Mouse (Mus musculus): ENCODE measurements around the gene Nup62.
A peak's percentile ranks its signal among the peaks of the same experiment; 100 is the strongest.
"Not testable (repeated sequence)": the region's sequence is repeated elsewhere in the genome, so short reads cannot be mapped to it uniquely, and the experiment has no call there.

The Nup62 gene

DNA sequence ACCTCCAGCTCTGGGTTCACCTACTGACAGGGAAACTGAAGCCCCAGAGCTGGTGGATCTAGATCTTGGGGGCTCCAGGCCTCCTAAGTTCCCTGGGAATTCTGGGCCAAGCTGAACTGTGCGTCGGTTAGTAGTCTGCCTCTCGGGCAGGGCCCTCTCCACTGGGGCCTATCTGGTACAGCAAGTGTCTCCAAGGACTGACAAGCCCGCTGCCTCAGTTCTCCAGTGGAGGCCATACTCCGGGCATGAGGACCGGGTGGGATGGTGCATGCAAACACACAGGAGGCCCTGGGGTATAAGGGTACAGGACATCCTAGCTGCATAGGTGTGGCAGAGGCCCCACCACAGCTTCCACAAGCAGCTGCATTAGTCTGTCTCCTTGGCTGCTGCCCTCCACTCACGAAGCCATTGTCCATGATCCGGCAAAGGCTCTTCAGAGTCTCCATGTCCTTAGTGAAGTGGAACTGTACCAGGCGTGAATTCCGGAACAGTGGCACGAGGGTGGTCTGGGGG is 48.1 kb downstream of the Nup62 start:
- no peak for DNase-seq (ENCODE audit: low spot score in 2 of 2)

DNA sequence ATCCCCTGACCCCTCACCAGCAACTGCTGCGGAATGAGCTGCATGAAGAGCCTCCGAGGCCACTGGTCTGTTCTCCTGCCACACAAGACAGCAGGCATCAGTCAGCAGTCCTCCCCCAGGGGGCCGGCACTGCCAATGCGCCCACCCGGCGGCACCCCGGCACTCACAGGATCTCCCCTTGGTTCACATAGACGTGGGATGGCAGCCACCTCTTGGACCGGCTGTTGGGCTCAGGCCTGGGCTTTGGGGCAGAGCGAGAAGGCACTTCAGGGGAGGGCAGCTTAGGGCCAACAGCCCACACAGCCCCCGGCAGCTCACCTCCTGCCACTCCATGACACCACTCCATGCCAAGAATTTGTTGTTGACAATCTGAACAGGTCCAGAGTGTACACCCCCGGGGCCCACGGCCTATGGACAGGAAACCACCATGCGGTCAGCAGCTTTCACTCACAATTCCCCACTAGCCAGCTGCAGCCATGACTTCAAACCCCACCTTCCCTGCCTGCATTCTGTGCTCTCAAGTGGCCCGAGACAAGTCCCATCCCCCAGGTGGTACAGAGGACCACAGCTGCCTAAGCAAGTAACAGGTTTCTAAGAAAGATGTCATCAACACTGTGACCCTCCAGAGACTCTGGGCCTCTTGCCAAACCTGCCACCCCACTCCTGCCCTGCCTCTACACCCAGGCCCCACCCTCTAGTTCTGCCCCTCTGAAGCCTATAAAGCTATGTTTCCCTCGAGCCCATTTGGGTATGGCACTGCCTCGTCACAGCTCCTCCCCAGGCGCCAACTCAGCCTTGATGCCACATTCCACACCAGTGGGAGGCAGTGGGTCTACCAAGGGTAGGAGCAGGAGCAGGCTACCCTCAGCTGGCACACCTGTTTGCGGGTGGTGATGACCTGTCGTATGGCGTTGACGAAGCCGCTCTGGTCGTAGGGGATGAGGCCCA is 49.0 kb downstream of the Nup62 start:
- no peak for DNase-seq (ENCODE audit: low spot score in 2 of 2)

DNA sequence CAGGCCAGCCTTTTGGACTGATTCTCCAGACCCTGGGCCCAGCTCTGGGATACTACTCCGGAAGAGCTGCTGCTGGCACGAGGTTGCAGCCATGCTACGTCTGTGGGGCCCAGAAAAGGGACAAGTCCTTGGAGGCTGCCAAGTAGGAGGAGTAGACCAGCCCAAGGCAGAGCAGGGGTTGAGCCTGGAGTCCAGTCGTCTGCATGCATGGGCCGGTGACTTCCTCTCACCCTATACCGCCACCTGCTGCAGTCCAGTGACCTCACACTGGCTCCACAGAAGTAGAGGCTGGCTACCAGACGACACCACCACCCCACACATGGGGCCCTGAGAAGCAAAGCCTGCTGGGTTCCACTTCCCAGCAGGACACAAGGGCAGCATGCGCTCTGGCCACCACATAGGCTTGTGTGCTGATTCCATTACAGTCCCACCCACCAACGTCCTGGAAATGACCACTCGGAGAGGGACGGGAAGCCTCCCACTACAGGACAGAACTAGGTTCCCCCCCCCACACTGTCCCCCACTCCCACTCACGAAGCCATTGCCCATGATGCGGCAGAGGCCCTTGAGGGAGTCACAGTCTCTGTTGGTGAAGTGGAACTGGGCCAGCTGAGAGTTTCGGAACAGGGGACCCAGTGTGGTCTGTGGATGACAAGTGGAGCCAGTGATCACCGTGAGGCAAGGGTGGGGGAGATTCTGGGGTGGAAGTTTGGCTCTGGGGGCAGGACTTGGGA is 50.6 kb downstream of the Nup62 start:
- DNase-seq (ENCODE audit: low spot score in 2 of 2): no peak

DNA sequence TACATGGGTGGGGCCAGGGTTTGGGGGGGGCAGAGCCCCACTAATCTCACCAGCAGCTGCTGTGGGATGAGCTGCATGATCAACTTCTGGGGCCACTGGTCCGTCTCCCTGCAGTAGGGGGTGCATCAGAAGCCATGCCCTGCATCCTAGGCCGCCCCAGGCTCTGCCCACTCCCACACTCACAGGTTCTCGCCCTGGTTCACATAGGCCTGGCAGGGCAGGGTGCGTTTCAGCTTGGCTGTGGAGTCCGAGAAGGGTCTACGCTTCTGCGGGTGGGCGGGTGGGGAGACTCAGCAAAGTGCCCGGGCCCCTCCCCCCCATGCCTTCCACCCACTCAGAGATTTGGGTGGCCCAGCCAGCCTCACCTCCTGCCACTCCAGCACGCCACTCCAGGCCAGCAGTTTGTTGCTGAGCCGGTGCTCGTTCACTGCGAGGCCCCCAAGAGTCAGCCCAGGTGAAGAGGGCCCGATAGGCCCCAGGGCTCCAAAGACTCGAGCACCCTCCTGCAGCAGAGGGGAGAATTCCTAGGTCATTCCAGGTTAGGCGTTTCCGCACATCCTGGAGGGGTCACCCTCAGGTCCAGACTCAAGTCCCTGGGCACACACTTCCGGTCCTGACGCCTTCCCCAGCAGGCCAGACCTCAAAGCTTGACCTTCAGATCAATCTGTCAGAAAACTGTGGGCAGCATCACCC is 51.3 kb downstream of the Nup62 start:
- no peak for DNase-seq (ENCODE audit: low spot score in 2 of 2)

DNA sequence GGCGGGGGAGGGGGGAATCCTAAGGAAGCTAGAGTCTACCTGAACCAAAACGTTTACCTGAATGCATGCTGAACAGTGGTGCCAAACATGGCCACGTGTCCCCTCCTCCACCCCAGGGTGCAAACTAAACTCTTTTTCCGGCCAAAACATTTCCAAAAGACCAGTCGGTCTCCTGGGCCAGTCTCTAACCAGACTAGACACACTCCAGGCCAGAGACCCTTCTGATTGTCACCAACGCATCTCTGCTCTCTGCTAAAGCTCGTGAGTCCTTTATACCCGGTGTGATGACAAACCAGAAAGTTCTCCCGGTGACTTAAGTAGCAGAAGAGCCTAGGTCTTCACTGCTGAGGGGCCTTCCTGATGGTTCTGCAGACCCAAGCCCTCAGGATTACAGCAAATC is 51.9 kb downstream of the Nup62 start:
- DNase-seq (ENCODE audit: low spot score in 2 of 2): no peak

DNA sequence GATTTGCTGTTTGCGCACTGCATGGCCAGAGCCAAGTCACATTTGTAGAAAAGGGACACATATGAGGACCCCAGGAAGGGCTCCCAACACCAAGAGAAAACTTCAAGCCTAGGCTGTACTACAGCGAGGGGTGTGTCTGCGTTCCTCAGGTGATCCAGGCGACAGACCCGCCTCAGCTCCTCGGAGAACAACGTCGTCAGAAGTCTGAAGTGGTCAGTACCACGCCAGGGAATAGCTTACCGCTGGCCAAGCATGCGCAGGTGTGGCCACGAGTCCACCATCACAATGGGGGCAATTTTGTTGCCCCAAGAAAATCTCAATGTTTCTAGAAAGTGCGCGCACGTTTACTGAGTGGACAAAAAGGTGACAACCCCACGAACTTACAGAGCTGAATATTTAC is 52.6 kb downstream of the Nup62 start:
- no peak for DNase-seq (ENCODE audit: low spot score in 2 of 2)

DNA sequence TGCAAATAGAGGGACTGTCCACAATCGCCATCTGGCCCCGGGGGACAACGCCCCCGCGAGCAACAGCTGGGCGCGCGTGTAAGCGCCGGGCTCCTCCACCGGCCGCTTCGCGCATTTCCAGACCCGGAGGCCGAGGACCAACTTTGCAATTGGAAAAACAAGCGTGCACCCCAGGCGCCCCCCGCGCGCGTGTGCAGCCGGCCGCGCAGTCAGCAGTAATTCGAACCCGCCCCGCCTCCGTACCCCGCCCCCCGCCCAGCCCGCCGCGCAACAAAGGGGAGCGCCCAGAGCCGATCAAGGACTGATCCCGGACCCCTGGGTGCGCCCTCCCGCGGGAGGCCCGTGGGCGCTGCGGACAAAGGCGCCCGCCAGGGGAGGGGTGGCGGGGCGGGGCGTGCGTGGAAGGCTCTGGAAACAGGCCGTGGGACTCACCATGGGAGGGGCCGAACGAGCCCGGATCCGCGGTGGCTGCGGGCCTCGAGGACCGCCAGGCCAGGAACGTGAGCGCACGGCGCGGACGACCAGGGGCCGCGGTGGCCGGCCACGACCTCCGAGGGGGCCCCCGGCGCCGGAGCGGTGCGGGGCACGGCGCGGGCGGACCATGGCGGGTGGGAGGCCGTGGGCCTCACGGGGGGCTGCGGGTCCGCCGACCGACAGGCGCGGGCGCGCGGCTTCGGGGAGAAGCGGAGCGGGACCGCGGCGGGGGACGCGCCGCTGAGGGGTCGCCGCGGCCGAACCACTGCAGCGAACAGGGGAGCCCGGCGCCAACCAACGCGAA is 53.2 kb downstream of the Nup62 start:
- peak in 1 of 2 experiments; percentile 57 for DNase-seq (ENCODE audit: low spot score in 2 of 2)

DNA sequence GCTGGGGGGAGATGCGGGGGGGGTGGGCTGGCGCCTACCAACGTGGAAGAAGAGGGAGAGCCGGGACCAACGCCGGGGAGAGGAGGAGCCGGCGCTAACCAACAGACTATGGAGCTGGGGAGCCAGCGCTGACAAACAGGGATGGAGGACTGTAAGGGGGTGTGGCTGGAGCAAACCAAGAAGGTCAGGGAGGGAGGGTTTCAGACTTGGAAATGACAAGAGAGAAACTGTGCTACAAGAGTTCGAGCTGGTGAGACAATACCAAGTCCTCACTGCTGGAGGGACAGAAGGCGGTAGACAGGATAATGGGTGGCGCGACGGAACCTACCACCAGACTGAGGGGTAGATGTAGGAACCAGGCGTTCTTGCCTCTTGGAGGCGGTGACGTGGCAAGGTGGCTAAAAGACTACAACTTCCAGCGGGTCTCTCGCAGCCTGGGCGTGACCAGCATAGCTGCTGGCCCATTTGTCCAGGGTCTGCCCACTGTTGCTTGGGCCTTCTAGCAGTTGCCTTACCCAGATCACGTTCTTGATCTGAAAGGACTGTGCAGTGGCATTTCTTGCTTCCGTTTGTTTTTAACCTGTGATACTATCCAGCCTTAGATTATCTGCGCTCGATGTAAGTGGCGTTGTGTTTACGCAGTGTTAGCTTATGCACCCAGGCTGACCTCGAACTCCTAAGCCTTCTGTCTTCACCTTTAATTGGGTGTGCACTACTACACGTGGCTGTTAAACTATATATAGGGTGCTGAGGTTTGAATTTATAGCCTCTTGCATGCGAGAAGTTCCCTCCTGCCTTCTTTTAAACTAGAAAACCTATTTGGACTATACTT is 54.0 kb downstream of the Nup62 start, which contains the start of gene Ptov1:
Gene Ptov1 (minus strand): TSS at position 92 of the 832 bp plus-strand sequence.
- peak; percentile 87 to 93 for DNase-seq (ENCODE audit: low spot score in 2 of 2)

DNA sequence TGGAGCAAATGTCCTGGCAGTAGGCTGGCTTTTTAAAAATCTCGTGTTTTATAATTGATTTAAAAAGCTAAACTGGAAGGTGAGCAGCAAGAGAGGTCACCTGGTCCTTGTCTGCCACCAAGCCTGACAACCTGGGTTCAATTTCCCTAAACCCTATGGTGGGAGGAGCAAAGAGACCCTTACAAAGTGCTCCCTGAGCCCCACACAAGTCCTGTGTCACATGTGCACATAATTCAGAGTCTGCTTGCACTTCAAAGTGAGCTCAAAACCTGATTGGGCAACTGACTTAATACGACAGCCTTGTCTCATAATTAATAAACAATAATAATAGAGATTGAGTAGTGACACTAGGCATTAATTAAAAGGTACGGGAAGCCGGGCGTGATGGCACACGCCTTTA is 54.7 kb downstream of the Nup62 start:
- DNase-seq (ENCODE audit: low spot score in 2 of 2): no peak

DNA sequence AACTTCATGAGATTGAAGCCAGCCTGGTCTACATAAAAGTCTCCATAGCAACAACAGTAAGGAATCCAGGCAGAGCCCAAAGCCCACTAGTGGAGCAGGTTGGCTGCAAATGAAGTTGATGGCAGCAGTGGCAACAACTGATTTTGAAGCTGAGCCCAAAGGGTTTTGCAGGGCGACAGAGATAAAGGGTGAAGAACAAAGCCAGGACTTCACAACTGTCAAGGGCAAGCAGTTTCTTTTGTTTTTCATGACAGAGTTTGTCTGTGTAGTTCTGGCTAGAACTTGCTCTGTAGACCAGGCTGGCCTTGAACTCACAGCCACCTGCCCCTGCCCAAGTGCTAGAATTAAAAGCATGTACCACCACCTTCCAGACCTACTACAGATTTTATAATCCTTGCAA is 55.3 kb downstream of the Nup62 start:
- no peak for DNase-seq (ENCODE audit: low spot score in 2 of 2)

DNA sequence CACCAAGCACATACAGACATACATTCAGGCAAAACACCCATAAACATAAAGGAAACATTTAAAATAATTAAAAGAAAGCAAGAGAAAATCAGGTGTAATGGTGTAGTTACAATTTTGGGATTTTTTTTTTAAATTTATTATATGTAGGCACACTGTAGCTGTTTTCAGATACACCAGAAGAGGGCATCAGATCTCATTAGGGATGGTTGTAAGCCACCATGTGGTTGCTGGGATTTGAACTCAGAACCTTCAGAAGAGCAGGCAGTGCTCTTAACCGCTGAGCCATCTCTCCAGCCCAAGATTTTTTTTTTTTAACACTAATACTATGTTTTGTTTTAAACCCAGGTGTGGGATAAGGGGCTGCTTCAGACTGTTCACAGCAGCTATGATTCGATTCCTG is 55.9 kb downstream of the Nup62 start:
- DNase-seq (ENCODE audit: low spot score in 2 of 2): not testable (repeated sequence)

DNA sequence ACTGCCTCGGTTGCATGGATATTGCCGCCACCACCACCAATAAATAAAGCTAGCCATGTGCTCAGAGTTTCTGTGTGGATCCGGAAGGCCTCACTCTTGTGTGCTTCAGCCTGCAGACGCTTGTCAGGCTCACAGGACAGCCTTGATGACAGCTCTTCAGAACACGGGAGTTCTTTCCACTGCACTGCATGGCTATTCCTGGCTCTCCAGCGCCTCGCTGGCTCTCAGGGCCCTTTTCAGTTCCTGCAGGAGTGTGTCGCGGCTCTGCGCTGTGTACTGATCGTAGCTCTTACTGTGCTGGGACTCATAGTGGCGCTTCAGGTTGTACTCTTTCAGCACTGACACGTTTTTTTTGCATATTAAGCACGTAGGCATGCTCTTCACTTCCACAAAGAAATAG is 61.9 kb downstream of the Nup62 start:
- no peak for DNase-seq (ENCODE audit: low spot score in 2 of 2)

All from cerebellum, postnatal 4 days (tissue).